Mouse (Mus musculus) 416B (cell line): ENCODE data around the gene Usp13.

Source experiments
- DNase-seq: peaks from one replicate; pipeline ENCODE4 v3.0.0; 2011; ENCODE audit warnings: low read depth

The Usp13 gene

DNA sequence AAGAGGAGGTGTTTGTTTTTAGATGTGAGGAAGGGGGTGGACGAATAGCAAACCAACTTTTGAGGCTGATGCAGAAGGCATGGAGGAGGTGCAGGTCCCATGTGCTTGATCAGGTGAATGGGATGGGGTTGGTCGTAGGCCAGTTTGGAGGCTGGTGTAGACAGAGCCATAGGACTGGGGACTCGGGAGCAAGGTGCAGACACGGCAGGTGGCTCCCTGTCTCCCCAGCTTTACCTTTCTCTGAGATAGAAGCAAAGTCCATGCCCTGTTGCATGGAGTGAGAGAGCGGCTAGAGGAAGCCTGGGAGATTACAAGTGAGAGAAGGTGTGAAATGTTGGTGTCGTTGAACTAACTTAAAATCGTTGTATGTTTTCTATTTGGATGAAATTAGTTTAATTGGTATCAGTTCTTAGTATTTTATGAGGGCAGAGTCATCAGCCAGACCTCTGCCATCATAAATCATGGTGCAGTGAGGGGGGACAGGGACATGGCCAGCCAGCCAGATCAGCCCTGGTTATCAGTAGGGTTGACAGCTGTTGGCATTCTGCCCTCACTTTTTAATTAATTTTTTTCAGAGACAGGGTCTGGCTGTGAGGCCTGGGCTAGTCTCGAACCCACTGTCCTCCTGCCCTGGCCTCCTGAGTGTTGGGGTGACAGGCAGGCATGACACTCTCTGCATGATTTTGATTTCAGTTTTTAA is 122.6 kb downstream of the Usp13 start:
- no peak for DNase-seq

DNA sequence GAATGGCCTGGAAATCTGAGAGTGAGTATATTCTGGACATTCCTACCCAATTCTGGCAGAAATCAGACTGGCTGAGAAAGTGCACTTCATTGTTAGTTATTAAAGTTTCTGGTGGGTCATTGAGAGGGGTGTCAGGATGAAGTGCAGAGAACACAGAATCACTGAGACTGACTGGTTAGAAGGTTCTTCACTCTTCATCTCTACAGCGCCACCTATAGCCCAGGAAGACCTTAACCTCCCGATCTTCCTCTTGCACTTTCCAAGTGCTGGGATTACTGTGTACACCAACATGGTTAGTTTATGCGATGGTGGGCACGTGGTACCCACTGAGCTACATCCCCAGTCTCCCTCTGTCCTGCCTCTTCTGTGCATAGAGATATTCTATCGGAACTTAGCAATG is 130.1 kb downstream of the Usp13 start:
- DNase-seq: peak; percentile 7

DNA sequence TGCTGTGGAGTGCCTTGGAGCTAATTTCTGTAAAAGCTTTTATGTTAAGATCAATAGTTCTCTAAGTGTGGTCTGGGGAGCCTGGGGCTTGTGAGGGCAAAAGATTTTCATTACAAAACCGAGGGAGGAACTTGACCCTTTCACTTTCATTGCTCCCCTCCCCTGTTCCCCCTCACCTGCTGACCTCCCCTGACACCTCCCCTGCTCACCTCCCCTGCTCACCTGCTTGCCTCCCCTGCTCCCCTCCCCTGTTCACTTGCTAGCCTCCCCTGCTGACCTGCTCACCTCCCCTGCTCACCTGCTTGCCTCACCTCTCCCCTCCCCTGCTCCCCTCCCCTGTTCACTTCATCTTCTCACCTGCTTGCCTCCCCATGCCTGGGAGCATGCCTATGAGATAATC is 134.0 kb downstream of the Usp13 start:
- DNase-seq: no peak

DNA sequence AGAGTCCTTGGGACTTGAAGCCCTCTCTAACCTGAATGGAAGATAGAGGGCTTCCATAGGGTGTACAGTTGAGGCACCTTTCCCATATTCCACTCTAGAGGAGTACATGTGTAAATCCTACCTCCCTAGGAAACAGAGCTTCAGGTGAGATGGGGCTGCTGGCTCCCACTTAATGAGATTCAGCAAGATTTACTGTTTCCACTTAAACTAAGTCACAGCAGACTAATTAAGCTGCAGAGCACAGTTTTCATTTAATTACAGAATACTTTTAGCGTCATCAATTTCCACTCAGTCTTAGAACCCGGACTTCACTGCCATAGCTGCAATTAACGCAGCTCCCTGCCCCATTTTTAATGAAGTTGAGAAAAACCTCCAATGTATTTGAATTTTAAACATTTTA is 144.1 kb downstream of the Usp13 start:
- no peak for DNase-seq

DNA sequence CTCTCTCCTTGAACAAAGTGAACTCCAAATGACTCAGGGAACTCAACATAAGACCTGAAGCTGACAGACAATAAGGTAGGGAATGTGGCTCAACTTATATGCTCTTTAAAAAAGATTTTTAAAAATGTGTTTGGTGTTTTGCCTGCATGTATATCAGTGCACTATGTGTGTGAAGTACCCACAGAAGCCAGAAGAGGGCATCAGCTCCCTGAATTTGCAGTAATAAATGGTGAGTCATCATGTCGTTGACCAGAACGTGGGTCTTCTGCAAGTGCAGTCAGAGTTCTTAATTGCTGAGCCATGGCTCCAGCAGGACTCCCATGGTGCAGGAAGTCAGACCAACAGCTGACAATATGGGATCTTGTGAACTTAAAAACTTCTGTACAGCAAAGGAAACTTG is 148.2 kb downstream of the Usp13 start:
- DNase-seq: peak; percentile 79

DNA sequence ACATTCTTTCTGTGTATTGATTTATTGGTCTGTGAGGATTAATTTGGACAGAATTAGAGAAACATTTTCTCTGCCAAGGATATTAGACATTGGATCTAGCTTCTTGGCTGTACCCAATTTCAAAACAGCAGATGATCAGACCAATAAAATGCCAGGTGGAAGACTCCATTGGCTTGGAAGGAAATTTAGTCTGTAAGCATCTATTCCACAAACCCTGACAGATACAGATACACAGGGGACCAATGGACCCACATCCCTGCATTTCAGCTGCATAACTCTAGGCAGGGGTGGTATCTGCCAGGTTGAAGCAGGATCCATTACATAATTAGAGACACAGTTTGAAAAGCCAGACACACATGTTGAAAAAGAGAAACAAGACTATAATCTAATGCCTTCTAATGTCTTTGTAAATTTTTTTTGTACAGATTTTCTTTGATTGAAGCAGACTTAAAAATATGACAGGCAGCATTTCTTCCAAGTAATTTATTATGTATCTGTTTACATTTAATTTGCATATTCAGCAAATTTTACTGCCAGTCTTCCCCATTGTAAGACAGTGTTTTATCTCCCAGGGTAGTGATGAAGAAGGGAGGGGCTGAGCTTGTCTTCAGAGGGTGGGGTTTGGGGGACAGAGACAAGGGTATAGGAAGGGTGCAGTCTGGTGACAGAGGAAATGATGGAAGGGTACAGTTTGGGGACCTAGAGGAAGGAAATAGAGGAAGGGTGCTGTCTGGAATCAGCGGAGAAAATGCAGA is 151.5 kb downstream of the Usp13 start:
- DNase-seq: no peak

DNA sequence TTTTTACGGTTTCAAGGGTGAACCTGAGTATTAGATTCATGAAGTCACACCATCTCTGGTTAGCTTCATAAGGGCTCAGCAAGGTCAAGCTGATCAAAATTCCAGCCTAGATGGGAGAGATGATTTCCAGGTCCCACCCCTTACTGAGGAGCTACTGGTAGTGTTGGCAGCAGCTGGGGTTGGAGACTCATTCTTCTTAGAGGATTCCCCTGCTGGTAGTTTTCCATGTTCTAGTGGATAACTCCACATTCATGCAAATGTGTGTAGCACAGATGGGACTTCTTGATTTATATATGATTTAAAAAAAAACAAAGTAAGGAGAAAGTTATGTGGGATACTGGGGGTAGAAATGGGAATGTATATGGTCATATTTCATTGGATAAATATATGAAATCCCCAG is 152.9 kb downstream of the Usp13 start:
- no peak for DNase-seq

DNA sequence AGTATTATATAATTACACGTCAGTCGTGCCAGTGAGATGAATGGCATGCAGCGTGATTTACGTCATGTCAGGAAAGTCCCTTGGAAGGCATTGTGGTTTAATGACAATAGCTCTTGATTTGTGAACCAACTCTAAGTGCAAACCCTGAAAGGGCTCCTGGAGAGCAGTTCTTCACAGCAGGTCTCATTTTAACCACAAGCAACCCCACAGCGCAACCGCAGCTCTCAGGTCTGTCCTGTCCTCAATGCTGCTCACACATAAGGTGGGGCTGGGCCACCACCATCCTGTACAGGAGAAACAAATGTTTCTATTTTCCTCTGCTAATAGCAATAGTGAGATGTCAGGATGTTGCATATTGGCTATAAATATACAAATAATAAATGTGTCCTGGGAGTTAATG is 161.9 kb downstream of the Usp13 start:
- DNase-seq: no peak

DNA sequence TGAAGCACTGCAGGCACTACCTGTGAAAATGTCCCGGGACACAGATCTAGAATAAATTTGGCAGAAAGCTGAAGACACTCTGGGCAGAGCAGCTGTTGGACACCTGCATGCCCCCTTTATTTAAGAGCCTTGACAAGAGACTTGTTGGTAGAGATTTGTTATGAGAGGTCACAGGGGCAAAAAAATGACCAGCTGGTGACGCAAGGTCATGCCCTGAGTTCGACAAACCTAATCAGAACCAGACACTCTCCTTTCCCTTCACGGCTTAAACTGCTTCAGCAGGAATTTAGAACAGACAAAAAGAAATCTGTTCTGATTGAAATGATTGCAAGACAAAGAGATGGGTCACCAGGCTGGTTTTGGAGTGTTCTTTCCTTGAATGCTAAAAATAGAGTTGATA is 162.6 kb downstream of the Usp13 start:
- no peak for DNase-seq

DNA sequence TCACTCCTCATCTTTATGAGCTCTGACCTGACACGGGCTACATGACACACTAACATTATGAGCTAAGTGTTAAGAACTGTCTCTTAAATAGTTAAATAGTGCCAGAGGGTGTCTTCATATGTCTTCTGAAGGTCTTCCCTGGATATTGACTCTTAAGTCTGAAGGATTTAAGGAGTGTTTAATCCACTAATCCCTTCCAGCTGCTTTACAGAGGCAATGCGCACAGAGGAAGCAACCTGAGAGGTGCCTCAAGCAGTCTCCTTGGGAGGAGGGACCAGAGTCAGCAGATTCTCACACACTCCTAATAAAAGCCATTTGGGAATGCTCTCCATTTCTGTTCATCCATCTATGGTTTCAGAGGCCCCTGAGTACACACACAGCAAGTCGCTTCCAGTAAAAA is 167.8 kb downstream of the Usp13 start:
- no peak for DNase-seq
